23 mouse cellular contexts compared by ENCODE assay signal in genomic region chr12:118540336-118540735, GRCm38 (mm10).
DNase-seq lines count a peak whose midpoint lies in the region; ATAC-seq and TF ChIP-seq lines count a peak whose summit lies in the region.
"Had no signal": no experiment of that assay in that cellular context is flagged by ENCODE, and none has a peak within 500 bp of the region (broad histone marks: within the 10 kb centered on the region; RNA-seq: fewer than 3 reads in every experiment).

No protein-coding gene starts in this region.

- no peak overlapping the region for H3K4me2 ChIP-seq in midbrain, embryonic 15.5 days
- no peak overlapping the region for H3K4me2 ChIP-seq in embryonic facial prominence, embryonic 12.5 days (replicated peaks)
- H3K4me2 ChIP-seq: embryonic facial prominence, embryonic 15.5 days; heart, embryonic 15.5 days; hindbrain, embryonic 13.5 days had no signal

- DNase-seq in heart, adult 11 months = peak; percentile 21
- DNase-seq in heart, adult 8-10 months (ENCODE audit: low spot score) = no peak
- DNase-seq in midbrain, embryonic 10.5 days (ENCODE audit: low spot score) = no peak
- no peak for DNase-seq in frontal cortex, postnatal 10 days (ENCODE audit: low spot score in 2 of 2)
- DNase-seq in gastrocnemius, adult 2 months = no peak
- no peak for DNase-seq in layer of hippocampus, postnatal 10 days (ENCODE audit: low spot score in 2 of 2)
- DNase-seq: adrenal gland, postnatal 14 days; cerebellum, adult 18-20 months; cerebellum, adult 9-11 months; cerebellum, postnatal 36 days; gastrocnemius, postnatal 14 days; heart, postnatal 14 days; kidney, adult 11 months had no signal

- H3K9me3 ChIP-seq in midbrain, embryonic 15.5 days = no peaks in the 10 kb centered on the region
- H3K9me3 ChIP-seq in midbrain, embryonic 10.5 days (replicated peaks) = no peaks in the 10 kb centered on the region
- H3K9me3 ChIP-seq in embryonic facial prominence, embryonic 12.5 days = no peaks in the 10 kb centered on the region
- H3K9me3 ChIP-seq: embryonic facial prominence, embryonic 15.5 days; forebrain, embryonic 10.5 days; heart, embryonic 15.5 days; hindbrain, embryonic 13.5 days had no signal

- no peaks in the 10 kb centered on the region; the same call in 1 of the 2 replicates for H3K27me3 ChIP-seq in midbrain, embryonic 15.5 days (replicated peaks)
- H3K27me3 ChIP-seq in midbrain, embryonic 10.5 days (ENCODE audit: low read depth, poor library complexity, severe bottlenecking) = no peaks in the 10 kb centered on the region
- H3K27me3 ChIP-seq in embryonic facial prominence, embryonic 12.5 days = no peaks in the 10 kb centered on the region
- H3K27me3 ChIP-seq: embryonic facial prominence, embryonic 15.5 days; heart, embryonic 15.5 days; Patski had no signal

- no peak overlapping the region for H3K27ac ChIP-seq in midbrain, embryonic 15.5 days
- no peak overlapping the region for H3K27ac ChIP-seq in midbrain, embryonic 10.5 days (replicated peaks)
- no peak overlapping the region for H3K27ac ChIP-seq in embryonic facial prominence, embryonic 12.5 days
- no peak overlapping the region for H3K27ac ChIP-seq in gastrocnemius, adult 2 months
- H3K27ac ChIP-seq: embryonic facial prominence, embryonic 15.5 days; forebrain, embryonic 10.5 days; heart, embryonic 15.5 days; hindbrain, embryonic 13.5 days; hindbrain, postnatal 0 days had no signal

- intact Hi-C loops in gastrocnemius, adult 2 months (cut with DNase I) = no loop called here

- no peaks in the 10 kb centered on the region for H3K36me3 ChIP-seq in midbrain, embryonic 15.5 days (replicated peaks)
- H3K36me3 ChIP-seq in midbrain, embryonic 10.5 days = no peaks in the 10 kb centered on the region
- no peaks in the 10 kb centered on the region for H3K36me3 ChIP-seq in embryonic facial prominence, embryonic 12.5 days
- H3K36me3 ChIP-seq: embryonic facial prominence, embryonic 15.5 days; forebrain, embryonic 10.5 days; heart, embryonic 15.5 days; hindbrain, embryonic 13.5 days had no signal

- H3K4me3 ChIP-seq in midbrain, embryonic 15.5 days = no peak overlapping the region
- no peak overlapping the region for H3K4me3 ChIP-seq in midbrain, embryonic 10.5 days
- no peak overlapping the region for H3K4me3 ChIP-seq in embryonic facial prominence, embryonic 12.5 days
- no peak overlapping the region for H3K4me3 ChIP-seq in gastrocnemius, adult 2 months
- H3K4me3 ChIP-seq: embryonic facial prominence, embryonic 15.5 days; erythroblast, embryonic 14.5 days; forebrain, embryonic 10.5 days; heart, embryonic 15.5 days; hindbrain, embryonic 13.5 days had no signal

- no peak overlapping the region for H3K9ac ChIP-seq in midbrain, embryonic 15.5 days
- no peak overlapping the region for H3K9ac ChIP-seq in embryonic facial prominence, embryonic 12.5 days
- H3K9ac ChIP-seq: embryonic facial prominence, embryonic 15.5 days; heart, embryonic 15.5 days; hindbrain, embryonic 13.5 days had no signal

- 22% methylated on average over 6 of the region's 6 CpGs for WGBS in midbrain, embryonic 15.5 days
- 39% methylated on average over 6 of the region's 6 CpGs for WGBS in midbrain, embryonic 10.5 days
- 16% methylated on average over 6 of the region's 6 CpGs for WGBS in embryonic facial prominence, embryonic 12.5 days

- no peak for TF ChIP-seq CTCF in gastrocnemius, adult 2 months (IDR thresholded peaks at IDR 0.05)

- ATAC-seq in midbrain, embryonic 15.5 days (replicated peaks) = 0 out of 2 replicates have a peak, but pooled peaks have one; percentile 39
- peak; percentile 74; the same call in 1 of the 2 replicates for ATAC-seq in embryonic facial prominence, embryonic 12.5 days (ENCODE audit: insufficient number of reproducible peaks, insufficient read depth, low FRiP score, low TSS enrichment)
- ATAC-seq: forebrain, embryonic 14.5 days; hindbrain, postnatal 0 days; Patski had no signal

- no peaks in the 10 kb centered on the region; the same call in 1 of the 2 replicates for H3K4me1 ChIP-seq in midbrain, embryonic 15.5 days
- peaks cover 6% of the 10 kb centered on the region for H3K4me1 ChIP-seq in midbrain, embryonic 10.5 days
- H3K4me1 ChIP-seq in embryonic facial prominence, embryonic 12.5 days = peaks cover 6% of the 10 kb centered on the region; the same call in 1 of the 2 replicates
- H3K4me1 ChIP-seq: embryonic facial prominence, embryonic 15.5 days; heart, embryonic 15.5 days; hindbrain, embryonic 13.5 days had no signal
